ENCODE assay signal across 8 mouse cellular contexts in the genomic region with DNA sequence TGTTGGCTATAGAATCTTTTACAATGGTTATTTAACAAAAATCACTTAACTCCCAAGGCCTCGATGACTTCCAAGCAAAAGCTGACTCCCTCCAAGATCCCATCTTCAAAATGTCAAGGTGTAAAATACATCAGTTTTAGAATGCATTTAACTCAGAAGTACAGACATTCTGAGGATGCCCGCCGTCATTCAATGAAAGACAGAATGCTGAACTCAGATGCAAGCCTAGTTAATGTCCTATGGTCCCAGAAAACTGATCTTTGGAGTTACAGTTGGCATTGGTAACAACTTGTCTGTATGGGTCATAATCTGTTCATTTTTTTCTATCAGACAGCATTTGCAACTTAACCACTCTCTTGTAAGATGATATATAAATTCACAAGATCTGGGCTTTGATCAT. TPM values are rescaled to one million over a fixed set of nuclear protein-coding genes. Genes with fewer than 3 reads are reported as not detected.
DNase-seq lines count a peak whose midpoint lies in the region; ATAC-seq and TF ChIP-seq lines count a peak whose summit lies in the region.

No protein-coding gene starts in this region.

- no peak for ATAC-seq in kidney, embryonic 15.5 days (replicated peaks; ENCODE audit: low FRiP score)
- ATAC-seq in hindbrain, embryonic 14.5 days (ENCODE audit: low FRiP score): no peak
- ATAC-seq in midbrain, embryonic 13.5 days: no peak
- no peak for ATAC-seq in monocyte, adult 5-6 weeks (replicated peaks; ENCODE audit: insufficient number of reproducible peaks, low FRiP score, low TSS enrichment, poor library complexity, severe bottlenecking)

- peaks cover 21% of the 10 kb centered on the region for H3K4me1 ChIP-seq in kidney, embryonic 15.5 days
- H3K4me1 ChIP-seq in cortical plate, adult 2 months (ENCODE audit: control insufficient read depth, insufficient read depth, low read length): peaks cover 1% of the 10 kb centered on the region; the same call in 1 of the 2 replicates
- H3K4me1 ChIP-seq in hindbrain, embryonic 14.5 days (replicated peaks; ENCODE audit: control insufficient read depth, insufficient read depth, low read length): peaks cover 19% of the 10 kb centered on the region; the same call in 1 of the 2 replicates
- peaks cover 29% of the 10 kb centered on the region for H3K4me1 ChIP-seq in midbrain, embryonic 13.5 days (replicated peaks)

- DNase-seq in kidney, postnatal 25 days: no peak
- DNase-seq in hindbrain, embryonic 14.5 days (ENCODE audit: low spot score): no peak
- no peak for DNase-seq in right cerebral cortex, postnatal 25 days
- no peak for DNase-seq in layer of hippocampus, adult 18-20 months (ENCODE audit: low spot score in 2 of 2)

- H3K9ac ChIP-seq in kidney, embryonic 15.5 days: 0 out of 2 replicates have a peak overlapping the region, but pooled peaks have one; percentile 29
- peak overlapping the region; percentile 51 for H3K9ac ChIP-seq in hindbrain, embryonic 14.5 days
- peak overlapping the region; percentile 69 for H3K9ac ChIP-seq in midbrain, embryonic 13.5 days (replicated peaks)

- no peak for TF ChIP-seq CTCF in cortical plate, adult 2 months (IDR thresholded peaks at IDR 0.05; ENCODE audit: extremely low read depth, insufficient read depth, low read length)

- 80% methylated on average over 3 of the region's 3 CpGs for WGBS in kidney, embryonic 15.5 days
- WGBS in hindbrain, embryonic 14.5 days: 87% methylated on average over 3 of the region's 3 CpGs
- 91% methylated on average over 3 of the region's 3 CpGs for WGBS in midbrain, embryonic 13.5 days

- H3K27ac ChIP-seq in kidney, embryonic 15.5 days: peak overlapping the region; percentile 94
- H3K27ac ChIP-seq in cortical plate, adult 2 months (ENCODE audit: insufficient read depth, low read length): peak overlapping the region; percentile 79
- H3K27ac ChIP-seq in hindbrain, embryonic 14.5 days: peak overlapping the region; percentile 86
- peak overlapping the region; percentile 94 for H3K27ac ChIP-seq in midbrain, embryonic 13.5 days

- H3K4me3 ChIP-seq in kidney, embryonic 15.5 days (replicated peaks): peak overlapping the region; percentile 73
- peak overlapping the region; percentile 70 for H3K4me3 ChIP-seq in cortical plate, adult 2 months (ENCODE audit: insufficient read depth, low read length)
- peak overlapping the region; percentile 72 for H3K4me3 ChIP-seq in hindbrain, embryonic 14.5 days (replicated peaks; ENCODE audit: low read length)
- peak overlapping the region; percentile 57 for H3K4me3 ChIP-seq in midbrain, embryonic 13.5 days (replicated peaks)

- no peaks in the 10 kb centered on the region for H3K9me3 ChIP-seq in kidney, embryonic 15.5 days (replicated peaks)
- H3K9me3 ChIP-seq in hindbrain, embryonic 14.5 days (ENCODE audit: control insufficient read depth, low read length): no peaks in the 10 kb centered on the region
- H3K9me3 ChIP-seq in midbrain, embryonic 13.5 days: no peaks in the 10 kb centered on the region

- H3K36me3 ChIP-seq in kidney, embryonic 15.5 days: peaks cover 28% of the 10 kb centered on the region
- H3K36me3 ChIP-seq in hindbrain, embryonic 14.5 days (replicated peaks; ENCODE audit: control insufficient read depth, insufficient read depth): peaks cover 21% of the 10 kb centered on the region
- peaks cover 26% of the 10 kb centered on the region for H3K36me3 ChIP-seq in midbrain, embryonic 13.5 days

- H3K4me2 ChIP-seq in kidney, embryonic 15.5 days: peak overlapping the region; percentile 62
- peak overlapping the region; percentile 58 for H3K4me2 ChIP-seq in hindbrain, embryonic 14.5 days (replicated peaks)
- peak overlapping the region; percentile 60 for H3K4me2 ChIP-seq in midbrain, embryonic 13.5 days (replicated peaks)

- no peaks in the 10 kb centered on the region for H3K27me3 ChIP-seq in kidney, embryonic 15.5 days
- H3K27me3 ChIP-seq in hindbrain, embryonic 14.5 days (ENCODE audit: control insufficient read depth, insufficient read depth, low read length): no peaks in the 10 kb centered on the region
- no peaks in the 10 kb centered on the region for H3K27me3 ChIP-seq in midbrain, embryonic 13.5 days

- no peak for TF ChIP-seq POLR2A in cortical plate, adult 2 months (IDR thresholded peaks at IDR 0.05; ENCODE audit: extremely low read depth, insufficient read depth, low read length)

RNA-seq across cellular contexts. Expression of gene Haus3, which starts 0.6 kb away (rescaled TPM):
- 37.8 and 46.1 TPM in 2 replicates for polyA plus RNA-seq in kidney, embryonic 15.5 days (2015; fragmentation: Nextera tagmentation; extraction: Ambion mirVana)
- polyA plus RNA-seq in cortical plate, adult 2 months (2012; rRNA removed): 5.5 and 5.7 TPM in 2 replicates
- polyA plus RNA-seq in hindbrain, embryonic 14.5 days (2014; fragmentation: Nextera tagmentation; extraction: Ambion mirVana): 12.1 and 14.1 TPM in 2 replicates
- 21.9 and 24.5 TPM in 2 replicates for polyA plus RNA-seq in midbrain, embryonic 13.5 days (2015; fragmentation: Nextera tagmentation; extraction: Ambion mirVana)
- 1 to 10 TPM; 6.3 to 7.5 TPM for total RNA-seq in layer of hippocampus, adult 18-20 months (2021)
- total RNA-seq in monocyte, adult 5-6 weeks (2017): 107 to 199 TPM (median 133 TPM) in 3 replicates

RNA-seq across cellular contexts. Expression of gene Poln, which starts 0.7 kb away (rescaled TPM):
- polyA plus RNA-seq in kidney, embryonic 15.5 days (2015; fragmentation: Nextera tagmentation; extraction: Ambion mirVana): 0.31 and 0.34 TPM in 2 replicates
- 1.4 and 3.1 TPM in 2 replicates for polyA plus RNA-seq in cortical plate, adult 2 months (2012; rRNA removed)
- polyA plus RNA-seq in hindbrain, embryonic 14.5 days (2014; fragmentation: Nextera tagmentation; extraction: Ambion mirVana): 0.47 and 0.98 TPM in 2 replicates
- polyA plus RNA-seq in midbrain, embryonic 13.5 days (2015; fragmentation: Nextera tagmentation; extraction: Ambion mirVana): 0.66 and 0.89 TPM in 2 replicates
- 1 to 10 TPM; 1.1 to 1.3 TPM for total RNA-seq in layer of hippocampus, adult 18-20 months (2021)
- 2.1 TPM in 1 of 3 replicates, not detected in the others for total RNA-seq in monocyte, adult 5-6 weeks (2017)

RNA-seq across cellular contexts. Expression of gene Mxd4, which starts 17.6 kb away (rescaled TPM):
- polyA plus RNA-seq in kidney, embryonic 15.5 days (2015; fragmentation: Nextera tagmentation; extraction: Ambion mirVana): 40.6 and 44.3 TPM in 2 replicates
- polyA plus RNA-seq in cortical plate, adult 2 months (2012; rRNA removed): 93.6 and 95.3 TPM in 2 replicates
- polyA plus RNA-seq in hindbrain, embryonic 14.5 days (2014; fragmentation: Nextera tagmentation; extraction: Ambion mirVana): 32.9 and 34.1 TPM in 2 replicates
- polyA plus RNA-seq in midbrain, embryonic 13.5 days (2015; fragmentation: Nextera tagmentation; extraction: Ambion mirVana): 32.8 and 34.9 TPM in 2 replicates
- total RNA-seq in layer of hippocampus, adult 18-20 months (2021): 10 to 100 TPM; 84.6 to 86.5 TPM
- total RNA-seq in monocyte, adult 5-6 weeks (2017): 43.8 to 81.5 TPM (median 57.1 TPM) in 3 replicates
